Mouse (Mus musculus): ENCODE results near the gene Sema4d. TPM values are rescaled to one million over a fixed set of nuclear protein-coding genes. Genes with fewer than 3 reads are reported as not detected.

Gene Sema4d
- polyA plus RNA-seq, 1 experiment from 2014 or later: 3.8 TPM

DNA sequence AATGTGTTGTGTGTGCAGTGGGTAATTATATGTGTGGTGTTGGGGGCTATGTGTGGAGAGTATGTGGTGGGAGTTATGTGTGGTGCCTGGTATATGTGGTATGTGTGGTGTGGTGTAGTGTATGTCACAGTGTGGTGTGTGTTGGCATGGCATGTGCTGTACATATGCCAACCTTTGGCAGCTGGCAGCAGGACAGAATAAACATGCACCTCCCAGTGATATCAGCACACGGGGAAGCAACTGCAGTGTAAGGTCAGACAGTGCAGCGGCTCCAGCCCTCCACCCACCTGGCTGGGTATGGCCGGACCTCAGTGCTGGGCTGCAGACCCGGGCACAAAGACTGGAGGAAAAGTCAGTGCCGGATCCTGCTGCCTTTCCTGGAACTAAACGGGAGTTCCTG lies 96.1 kb downstream of the Sema4d start:
- H3K9me3 ChIP-seq (replicated peaks): no peaks in the 10 kb centered on the region
- peaks cover 29% of the 10 kb centered on the region for H3K4me1 ChIP-seq (replicated peaks)
- no peak for ATAC-seq (ENCODE audit: insufficient read depth)
- peaks cover under 1% of the 10 kb centered on the region; the same call in 1 of the 2 replicates for H3K36me3 ChIP-seq (replicated peaks)
- no peak overlapping the region for H3K9ac ChIP-seq
- peak overlapping the region; percentile 53 for H3K27ac ChIP-seq (replicated peaks)
- H3K27me3 ChIP-seq: no peaks in the 10 kb centered on the region
- 44% methylated on average over 6 of the region's 6 CpGs for WGBS (ENCODE audit: insufficient replicate concordance)
- no peak overlapping the region for H3K4me2 ChIP-seq
- H3K4me3 ChIP-seq (replicated peaks): no peak overlapping the region

GRCm38 (mm10) chr13:51696481-51696880 lies 97.1 kb downstream of the Sema4d start:
- no peaks in the 10 kb centered on the region for H3K9me3 ChIP-seq (replicated peaks)
- H3K27me3 ChIP-seq: no peaks in the 10 kb centered on the region

DNA sequence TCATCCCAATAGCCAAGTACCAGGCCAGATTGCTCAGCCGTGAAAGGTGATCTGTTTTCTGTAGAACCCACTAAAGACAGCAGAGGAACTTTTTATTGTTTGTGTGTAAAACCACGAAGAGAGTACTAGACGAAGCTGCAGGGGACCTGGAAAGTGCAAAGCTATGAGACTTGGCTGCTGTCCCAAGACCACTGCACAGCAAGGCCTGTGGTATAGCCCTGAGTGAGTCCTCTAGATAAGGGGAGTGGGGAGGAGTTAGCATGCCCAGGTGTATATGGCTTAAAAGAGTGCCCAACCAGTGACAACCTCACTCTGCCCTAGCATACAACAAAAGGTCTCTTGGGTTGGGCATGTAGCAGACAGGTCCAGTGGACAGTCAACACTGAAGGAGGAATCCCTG lies 104.9 kb downstream of the Sema4d start:
- H3K36me3 ChIP-seq (replicated peaks): peaks cover 60% of the 10 kb centered on the region
- 29% methylated on average over 3 of the region's 3 CpGs for WGBS (ENCODE audit: insufficient replicate concordance)

More at GRCm38 (mm10) chr13:51696481-51696880, 97.1 kb downstream of the Sema4d start:
- H3K4me2 ChIP-seq: no peak overlapping the region
- H3K36me3 ChIP-seq (replicated peaks): no peaks in the 10 kb centered on the region
- H3K27ac ChIP-seq (replicated peaks): no peak overlapping the region
- H3K4me3 ChIP-seq (replicated peaks): no peak overlapping the region
- no peak for ATAC-seq (ENCODE audit: insufficient read depth)
- H3K9ac ChIP-seq: no peak overlapping the region
- peaks cover 29% of the 10 kb centered on the region for H3K4me1 ChIP-seq (replicated peaks)

GRCm38 (mm10) chr13:51686966-51687365 lies 106.6 kb downstream of the Sema4d start:
- no peak for ATAC-seq (ENCODE audit: insufficient read depth)
- Histone ChIP-seq H3K27ac (replicated peaks) (no peak overlapping the region), H3K4me1 (replicated peaks) (peaks cover 39% of the 10 kb centered on the region), H3K4me3 (replicated peaks) (no peak overlapping the region), H3K27me3 (no peaks in the 10 kb centered on the region), H3K4me2 (no peak overlapping the region), H3K9me3 (replicated peaks) (no peaks in the 10 kb centered on the region), H3K36me3 (replicated peaks) (peaks cover 77% of the 10 kb centered on the region), H3K9ac (no peak overlapping the region)
- WGBS (ENCODE audit: insufficient replicate concordance): 77% methylated on average over 5 of the region's 5 CpGs

More for the DNA sequence above, 104.9 kb downstream of the Sema4d start:
- ATAC-seq (ENCODE audit: insufficient read depth): no peak
- H3K4me3 ChIP-seq (replicated peaks): no peak overlapping the region
- H3K4me2 ChIP-seq: no peak overlapping the region
- no peak overlapping the region for H3K9ac ChIP-seq
- no peak overlapping the region for H3K27ac ChIP-seq (replicated peaks)
- H3K27me3 ChIP-seq: no peaks in the 10 kb centered on the region
- H3K9me3 ChIP-seq (replicated peaks): no peaks in the 10 kb centered on the region
- H3K4me1 ChIP-seq (replicated peaks): peaks cover 39% of the 10 kb centered on the region

DNA sequence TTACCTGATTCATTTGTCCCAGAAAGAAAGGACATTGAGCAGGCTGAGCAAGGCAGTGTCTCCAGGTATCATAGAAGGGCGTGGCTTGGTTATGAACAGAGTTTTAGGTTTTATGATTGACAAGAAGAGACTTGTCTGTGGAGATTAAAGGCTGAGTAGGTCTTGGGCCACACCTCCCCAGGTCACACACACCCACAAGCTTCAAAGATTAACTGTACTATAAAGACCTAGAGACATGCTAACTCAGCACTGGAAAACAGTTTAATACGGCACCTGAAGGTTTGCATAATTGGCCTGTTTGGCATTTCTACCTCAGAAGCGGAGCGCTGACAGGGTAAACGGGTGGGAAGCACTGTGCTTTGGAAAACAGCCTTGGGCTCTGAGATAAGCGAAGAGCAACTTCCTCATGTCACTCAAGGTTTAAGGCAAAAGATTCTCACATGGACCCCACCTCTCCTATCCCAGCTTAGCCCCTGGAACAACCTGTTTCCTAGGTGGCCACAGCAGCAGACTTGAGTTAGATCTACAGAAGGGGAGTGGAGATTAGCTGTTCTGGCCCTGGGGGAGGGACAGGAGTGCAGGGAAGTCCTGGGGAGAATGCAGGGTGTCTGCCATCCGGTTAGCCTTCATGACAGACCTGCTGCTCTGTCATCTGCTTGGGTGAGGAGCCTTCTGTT lies 108.1 kb downstream of the Sema4d start:
- H3K27me3 ChIP-seq: no peaks in the 10 kb centered on the region
- no peaks in the 10 kb centered on the region for H3K9me3 ChIP-seq (replicated peaks)
- no peak overlapping the region for H3K4me2 ChIP-seq
- peaks cover 39% of the 10 kb centered on the region for H3K4me1 ChIP-seq (replicated peaks)
- WGBS (ENCODE audit: insufficient replicate concordance): 27% methylated on average over 7 of the region's 7 CpGs
- no peak overlapping the region for H3K4me3 ChIP-seq (replicated peaks)
- no peak overlapping the region for H3K9ac ChIP-seq
- 0 out of 2 replicates have a peak overlapping the region, but pooled peaks have one; percentile 4 for H3K27ac ChIP-seq (replicated peaks)
- 0 out of 2 replicates have a peak, but pooled peaks have one; percentile 15 for ATAC-seq (ENCODE audit: insufficient read depth)
- H3K36me3 ChIP-seq (replicated peaks): peaks cover 91% of the 10 kb centered on the region

- Histone ChIP-seq H3K4me3 (replicated peaks) (no peak overlapping the region), H3K9me3 (replicated peaks) (no peaks in the 10 kb centered on the region), H3K27me3 (no peaks in the 10 kb centered on the region), H3K4me1 (replicated peaks) (peaks cover 49% of the 10 kb centered on the region), H3K9ac (no peak overlapping the region), H3K36me3 (replicated peaks) (peaks cover 98% of the 10 kb centered on the region), H3K4me2 (no peak overlapping the region), H3K27ac (replicated peaks) (no peak overlapping the region)
- ATAC-seq (ENCODE audit: insufficient read depth): no peak
- 86% methylated on average over 8 of the region's 8 CpGs for WGBS (ENCODE audit: insufficient replicate concordance)
Measured at GRCm38 (mm10) chr13:51681634-51682033, 111.9 kb downstream of the Sema4d start.

DNA sequence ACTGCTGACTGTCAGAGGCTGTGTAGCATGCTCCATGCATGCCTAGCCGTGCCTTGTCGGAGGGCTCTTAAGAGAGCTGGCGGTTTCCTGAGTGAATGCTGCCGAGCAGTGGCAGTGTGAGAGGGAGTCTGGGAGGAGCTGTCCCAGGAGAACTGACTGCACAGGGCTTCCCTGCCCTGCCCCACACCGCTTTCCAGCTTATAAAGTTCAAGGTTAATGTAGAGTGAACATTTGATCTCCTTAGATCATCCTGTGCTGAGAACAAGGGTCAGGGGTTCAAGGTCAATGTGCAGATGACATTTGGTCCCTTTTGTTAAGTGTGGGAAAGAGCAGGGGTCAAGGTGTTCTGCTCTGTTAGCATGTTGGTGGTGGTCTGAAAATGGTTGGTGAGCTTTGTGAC lies 112.5 kb downstream of the Sema4d start:
- Histone ChIP-seq H3K9ac (no peak overlapping the region), H3K4me3 (replicated peaks) (no peak overlapping the region), H3K36me3 (replicated peaks) (peaks cover 98% of the 10 kb centered on the region), H3K4me2 (no peak overlapping the region), H3K27me3 (no peaks in the 10 kb centered on the region), H3K27ac (replicated peaks) (no peak overlapping the region), H3K4me1 (replicated peaks) (peaks cover 52% of the 10 kb centered on the region), H3K9me3 (replicated peaks) (no peaks in the 10 kb centered on the region)
- no peak for ATAC-seq (ENCODE audit: insufficient read depth)
- 87% methylated on average over 5 of the region's 5 CpGs for WGBS (ENCODE audit: insufficient replicate concordance)

GRCm38 (mm10) chr13:51679332-51679731 lies 114.2 kb downstream of the Sema4d start:
- Histone ChIP-seq H3K9me3 (replicated peaks) (no peaks in the 10 kb centered on the region), H3K9ac (no peak overlapping the region), H3K36me3 (replicated peaks) (peaks cover 98% of the 10 kb centered on the region), H3K4me1 (replicated peaks) (peaks cover 36% of the 10 kb centered on the region), H3K4me2 (no peak overlapping the region), H3K27me3 (no peaks in the 10 kb centered on the region), H3K4me3 (replicated peaks) (no peak overlapping the region), H3K27ac (replicated peaks) (no peak overlapping the region)
- ATAC-seq (ENCODE audit: insufficient read depth): no peak
- WGBS (ENCODE audit: insufficient replicate concordance): 31% methylated on average over 4 of the region's 4 CpGs

DNA sequence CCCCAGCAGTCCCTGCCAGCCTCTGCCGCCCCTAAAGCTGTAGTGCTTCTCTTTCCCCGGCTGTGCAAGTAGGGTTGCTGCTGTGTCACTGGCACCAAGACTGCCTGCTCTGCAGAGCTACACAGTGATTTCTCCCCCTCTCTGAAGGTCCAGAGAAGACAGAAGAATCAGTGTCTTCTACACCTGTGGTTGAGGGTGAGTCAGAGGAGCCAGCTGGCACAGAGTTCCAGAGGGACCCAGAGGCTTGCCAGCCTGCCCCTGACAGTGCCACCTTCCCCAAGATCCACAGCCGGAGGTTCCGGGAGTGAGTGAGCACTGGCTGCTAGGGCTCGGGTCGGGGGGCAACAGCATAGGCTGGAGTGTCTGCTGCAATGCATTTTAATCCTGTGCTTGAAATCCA lies 114.9 kb downstream of the Sema4d start:
- Histone ChIP-seq H3K4me1 (replicated peaks) (peaks cover 36% of the 10 kb centered on the region), H3K4me2 (no peak overlapping the region), H3K27me3 (no peaks in the 10 kb centered on the region), H3K4me3 (replicated peaks) (no peak overlapping the region), H3K27ac (replicated peaks) (no peak overlapping the region), H3K36me3 (replicated peaks) (peaks cover 99% of the 10 kb centered on the region), H3K9ac (no peak overlapping the region), H3K9me3 (replicated peaks) (no peaks in the 10 kb centered on the region)
- WGBS (ENCODE audit: insufficient replicate concordance): 78% methylated on average over 6 of the region's 6 CpGs
- ATAC-seq (ENCODE audit: insufficient read depth): no peak

DNA sequence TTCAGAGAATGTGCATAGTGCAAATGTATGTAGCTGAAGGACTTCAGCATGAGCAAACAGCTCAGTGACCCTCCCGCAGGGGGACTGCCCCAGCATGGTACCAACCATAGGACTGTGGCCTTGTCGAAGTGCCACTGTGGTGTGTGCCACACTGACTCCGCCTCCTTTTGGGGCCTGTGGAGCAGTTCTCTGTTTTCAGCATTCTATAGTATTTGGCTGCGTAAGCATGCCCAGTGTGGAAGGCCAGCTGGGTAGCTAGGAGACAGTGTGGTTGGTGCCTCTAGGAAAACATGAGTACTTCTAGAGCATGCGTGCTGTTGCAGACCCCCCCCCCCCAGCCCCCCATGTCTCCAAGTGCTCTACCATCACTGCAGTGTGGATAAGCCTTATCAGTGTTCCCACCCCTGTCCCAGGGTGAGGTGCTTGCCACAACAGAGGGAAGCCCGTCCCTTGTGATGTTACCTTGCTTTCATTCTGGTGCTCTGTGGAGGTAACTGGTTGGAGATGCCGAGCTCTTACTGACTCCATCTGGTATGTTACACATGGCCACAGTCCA lies 115.8 kb downstream of the Sema4d start:
- peak; percentile 81 for ATAC-seq (ENCODE audit: insufficient read depth)
- no peak overlapping the region for H3K9ac ChIP-seq
- H3K27me3 ChIP-seq: no peaks in the 10 kb centered on the region
- peaks cover 36% of the 10 kb centered on the region for H3K4me1 ChIP-seq (replicated peaks)
- peaks cover 98% of the 10 kb centered on the region for H3K36me3 ChIP-seq (replicated peaks)
- WGBS (ENCODE audit: insufficient replicate concordance): 33% methylated on average over 7 of the region's 7 CpGs
- H3K4me2 ChIP-seq: peak overlapping the region; percentile 25
- H3K4me3 ChIP-seq (replicated peaks): no peak overlapping the region
- H3K9me3 ChIP-seq (replicated peaks): no peaks in the 10 kb centered on the region
- H3K27ac ChIP-seq (replicated peaks): peak overlapping the region; percentile 43; the same call in 1 of the 2 replicates

DNA sequence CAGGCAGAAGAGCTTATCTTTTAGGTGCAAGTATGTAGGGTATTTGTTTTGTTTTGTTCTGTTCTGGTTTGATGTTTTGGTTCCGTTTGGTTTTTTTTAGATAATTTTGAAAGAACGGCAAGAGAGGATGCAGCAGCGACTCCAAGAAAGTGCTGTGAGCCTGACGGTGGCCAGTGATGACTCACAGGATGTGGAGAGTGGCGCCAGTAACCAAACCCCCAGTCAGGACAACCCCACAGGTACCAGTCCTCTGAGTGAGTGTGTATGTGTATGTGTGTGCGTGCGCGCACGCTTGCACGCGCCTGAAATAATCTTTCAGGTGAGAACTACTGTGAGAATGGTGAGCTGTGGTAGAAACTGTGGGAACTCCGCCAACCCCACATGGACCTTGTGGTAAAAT lies 116.5 kb downstream of the Sema4d start:
- no peak for ATAC-seq (ENCODE audit: insufficient read depth)
- H3K4me2 ChIP-seq: 0 out of 2 replicates have a peak overlapping the region, but pooled peaks have one; percentile 25
- H3K4me1 ChIP-seq (replicated peaks): peaks cover 36% of the 10 kb centered on the region
- 70% methylated on average over 12 of the region's 12 CpGs for WGBS (ENCODE audit: insufficient replicate concordance)
- H3K4me3 ChIP-seq (replicated peaks): no peak overlapping the region
- peaks cover 95% of the 10 kb centered on the region for H3K36me3 ChIP-seq (replicated peaks)
- H3K27ac ChIP-seq (replicated peaks): no peak overlapping the region
- H3K9ac ChIP-seq: no peak overlapping the region
- H3K27me3 ChIP-seq: no peaks in the 10 kb centered on the region
- no peaks in the 10 kb centered on the region for H3K9me3 ChIP-seq (replicated peaks)
